Mouse (Mus musculus): Measurements from ENCODE around the gene Gm49393. TPM values are rescaled to one million over a fixed set of nuclear protein-coding genes. Genes with fewer than 3 reads are reported as not detected.

Gm49393 gene
- total RNA-seq, 2 experiments from 2014 or later, result not detected

GRCm38 (mm10) chr13:60813722-60814121 is 121.7 kb downstream of the Gm49393 start:
- intact Hi-C loops (cut with DNase I), result no loop called here
- no peak for DNase-seq (ENCODE audit: low spot score in 2 of 2)

- intact Hi-C loops (cut with DNase I), result no loop called here
- DNase-seq (ENCODE audit: low spot score in 2 of 2), result no peak
These were observed 122.6 kb downstream of the Gm49393 start for GRCm38 (mm10) chr13:60812768-60813167.

- intact Hi-C loops (cut with DNase I), result no loop called here
- no peak for DNase-seq (ENCODE audit: low spot score in 2 of 2)
These were observed 125.7 kb downstream of the Gm49393 start for GRCm38 (mm10) chr13:60809690-60810089.

Other genes with a start within 250 kb of the Gm49393 start
- not detected for gene BC051665, start 149.2 kb downstream of the Gm49393 start, total RNA-seq (2021)
- gene Ctsll3, start 132.7 kb downstream of the Gm49393 start, total RNA-seq (2021), result not detected
- gene 4930486L24Rik, start 71.1 kb downstream of the Gm49393 start, total RNA-seq (2021), result not detected
- gene Gm49392, start 38.7 kb downstream of the Gm49393 start, total RNA-seq (2021), result under 1 TPM in 1 of 2 experiments, not detected in 1; 0.23 TPM
- gene Ctla2b, start 38.1 kb downstream of the Gm49393 start, total RNA-seq (2021), result 1 to 10 TPM; 1.7 to 2.0 TPM
- gene Tpbpb, start 30.7 kb downstream of the Gm49393 start, total RNA-seq (2021), result not detected
- gene Gm49391, start 981 bp upstream of the Gm49393 start, total RNA-seq (2021), result under 1 TPM in 1 of 2 experiments, not detected in 1; 0.99 TPM
- 10 to 100 TPM; 22.0 to 22.9 TPM for gene Ctla2a, start 1.0 kb upstream of the Gm49393 start, total RNA-seq (2021)
- gene Tpbpa, start 6.4 kb upstream of the Gm49393 start, total RNA-seq (2021), result not detected
- gene Ctsj, start 70.4 kb upstream of the Gm49393 start, total RNA-seq (2021), result not detected
- not detected for gene Ctsq, start 105.0 kb upstream of the Gm49393 start, total RNA-seq (2021)
- not detected for gene Ctsr, start 228.7 kb upstream of the Gm49393 start, total RNA-seq (2021)